Mouse (Mus musculus): ENCODE results near the gene Cdh4. TPM values are rescaled to one million over a fixed set of nuclear protein-coding genes. Genes with fewer than 3 reads are reported as not detected.

Gene Cdh4
- total RNA-seq, 1 experiment: 1.9 TPM

DNA sequence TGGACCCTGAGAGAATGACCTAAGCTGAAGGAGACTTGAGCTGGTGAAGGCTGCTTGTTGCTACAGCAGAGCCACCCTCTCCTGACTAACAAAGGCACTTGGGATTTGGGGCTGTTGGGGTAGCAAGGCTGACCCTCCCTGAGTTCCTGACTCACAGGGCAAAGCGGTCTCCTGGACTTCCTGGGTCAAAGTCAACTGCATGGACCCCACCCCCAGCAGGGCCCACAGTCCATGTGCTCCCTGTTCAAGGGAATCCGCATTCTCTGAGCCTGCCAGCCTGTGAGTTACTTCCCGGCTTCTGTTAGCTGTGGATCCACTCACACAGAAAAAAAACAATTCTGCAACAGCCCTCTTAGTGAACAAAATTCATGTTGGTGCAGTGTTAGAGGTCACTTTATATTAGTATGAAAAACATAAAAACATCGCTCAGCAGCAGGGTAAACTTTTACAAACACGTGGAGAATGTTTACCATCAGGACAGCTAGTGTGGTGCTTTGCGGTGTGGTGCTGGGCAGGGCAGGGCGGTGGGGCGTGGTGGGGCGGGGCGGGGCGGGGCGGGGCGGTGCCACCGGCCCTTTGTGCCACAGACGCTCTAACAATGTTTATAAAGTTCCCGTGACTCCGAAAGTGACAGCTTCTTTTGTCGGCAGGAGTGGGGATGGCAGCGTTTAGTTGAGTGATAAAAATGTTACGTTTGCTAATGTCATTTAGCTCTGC, 219.9 kb downstream of the Cdh4 start:
- no peaks in the 10 kb centered on the region for H3K4me1 ChIP-seq (ENCODE audit: control insufficient read depth in 2 of 2, insufficient read depth in 2 of 2, low read length in 2 of 2, poor library complexity in 1 of 2)
- TF ChIP-seq CHD2 (IDR thresholded peaks at IDR 0.05; ENCODE audit: low read depth, low read length) (no peak), ZNF384 (IDR thresholded peaks at IDR 0.05; ENCODE audit: low read depth, low read length) (no peak), MAFK (IDR thresholded peaks at IDR 0.05; ENCODE audit: insufficient read depth, low read depth, low read length) (no peak), ZC3H11A (IDR thresholded peaks at IDR 0.05; ENCODE audit: borderline replicate concordance, low read depth, low read length) (no peak), HCFC1 (IDR thresholded peaks at IDR 0.05; ENCODE audit: borderline replicate concordance, insufficient read depth, low read length) (no peak)
- in situ Hi-C loops (cut with MboI; ENCODE audit: low sequenced_read_pairs in 2 of 2, unreplicated experiment in 2 of 2): no loop called here
- no peaks in the 10 kb centered on the region for H3K9me3 ChIP-seq (ENCODE audit: control insufficient read depth, insufficient read depth, low read depth, low read length)
- H3K27ac ChIP-seq (ENCODE audit: insufficient read depth, low read depth, low read length, poor library complexity, severe bottlenecking): no peak overlapping the region
- H3K4me3 ChIP-seq (ENCODE audit: insufficient read depth in 1 of 2, low read depth in 1 of 2, low read length in 2 of 2, poor library complexity in 1 of 2, severe bottlenecking in 1 of 2): no peak overlapping the region
- DNase-seq (ENCODE audit: low read depth, low spot score): no peak
- no peak overlapping the region for H3K9ac ChIP-seq (ENCODE audit: insufficient read depth, low read depth, low read length, poor library complexity, severe bottlenecking)
- no peaks in the 10 kb centered on the region for H3K36me3 ChIP-seq (ENCODE audit: control insufficient read depth, insufficient read depth, low read length, poor library complexity, severe bottlenecking)

GRCm38 (mm10) chr2:179662739-179663138, 220.5 kb downstream of the Cdh4 start:
- H3K9me3 ChIP-seq (ENCODE audit: control insufficient read depth, insufficient read depth, low read depth, low read length): no peaks in the 10 kb centered on the region
- TF ChIP-seq HCFC1 (IDR thresholded peaks at IDR 0.05; ENCODE audit: borderline replicate concordance, insufficient read depth, low read length) (no peak), MAFK (IDR thresholded peaks at IDR 0.05; ENCODE audit: insufficient read depth, low read depth, low read length) (no peak), ZNF384 (IDR thresholded peaks at IDR 0.05; ENCODE audit: low read depth, low read length) (no peak), ZC3H11A (IDR thresholded peaks at IDR 0.05; ENCODE audit: borderline replicate concordance, low read depth, low read length) (no peak), CHD2 (IDR thresholded peaks at IDR 0.05; ENCODE audit: low read depth, low read length) (no peak)
- H3K9ac ChIP-seq (ENCODE audit: insufficient read depth, low read depth, low read length, poor library complexity, severe bottlenecking): no peak overlapping the region
- no peak for DNase-seq (ENCODE audit: low read depth, low spot score)
- H3K27ac ChIP-seq (ENCODE audit: insufficient read depth, low read depth, low read length, poor library complexity, severe bottlenecking): no peak overlapping the region
- H3K36me3 ChIP-seq (ENCODE audit: control insufficient read depth, insufficient read depth, low read length, poor library complexity, severe bottlenecking): no peaks in the 10 kb centered on the region
- H3K4me3 ChIP-seq (ENCODE audit: insufficient read depth in 1 of 2, low read depth in 1 of 2, low read length in 2 of 2, poor library complexity in 1 of 2, severe bottlenecking in 1 of 2): no peak overlapping the region
- H3K4me1 ChIP-seq (ENCODE audit: control insufficient read depth in 2 of 2, insufficient read depth in 2 of 2, low read length in 2 of 2, poor library complexity in 1 of 2): no peaks in the 10 kb centered on the region
- in situ Hi-C loops (cut with MboI; ENCODE audit: low sequenced_read_pairs in 2 of 2, unreplicated experiment in 2 of 2): no loop called here

DNA sequence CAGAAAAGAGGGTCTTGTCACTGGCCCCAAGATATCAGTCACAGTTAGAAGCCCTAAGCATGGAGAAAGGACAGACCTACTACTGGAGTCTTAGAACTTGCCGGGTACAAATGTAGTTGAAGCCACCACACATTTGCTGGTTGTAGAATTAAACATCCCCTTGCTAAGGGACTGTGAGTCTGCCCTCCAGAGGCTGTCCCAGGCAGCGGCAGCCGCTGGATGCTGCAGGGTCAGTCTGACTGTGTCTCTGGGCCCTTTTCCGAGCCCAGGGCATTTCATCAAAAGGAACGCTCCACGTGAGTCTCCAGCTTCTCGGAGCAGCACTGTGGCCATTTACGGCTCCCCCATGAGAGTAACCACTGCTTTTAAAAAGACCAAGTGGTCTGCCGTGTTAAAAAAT, 221.4 kb downstream of the Cdh4 start:
- Histone ChIP-seq H3K27ac (ENCODE audit: insufficient read depth, low read depth, low read length, poor library complexity, severe bottlenecking) (no peak overlapping the region), H3K4me1 (ENCODE audit: control insufficient read depth in 2 of 2, insufficient read depth in 2 of 2, low read length in 2 of 2, poor library complexity in 1 of 2) (no peaks in the 10 kb centered on the region), H3K9me3 (ENCODE audit: control insufficient read depth, insufficient read depth, low read depth, low read length) (no peaks in the 10 kb centered on the region), H3K36me3 (ENCODE audit: control insufficient read depth, insufficient read depth, low read length, poor library complexity, severe bottlenecking) (no peaks in the 10 kb centered on the region), H3K9ac (ENCODE audit: insufficient read depth, low read depth, low read length, poor library complexity, severe bottlenecking) (no peak overlapping the region), H3K4me3 (ENCODE audit: insufficient read depth in 1 of 2, low read depth in 1 of 2, low read length in 2 of 2, poor library complexity in 1 of 2, severe bottlenecking in 1 of 2) (no peak overlapping the region)
- DNase-seq (ENCODE audit: low read depth, low spot score): no peak
- no peak for TF ChIP-seq ZNF384 (IDR thresholded peaks at IDR 0.05; ENCODE audit: low read depth, low read length)
- TF ChIP-seq HCFC1 (IDR thresholded peaks at IDR 0.05; ENCODE audit: borderline replicate concordance, insufficient read depth, low read length): no peak
- TF ChIP-seq CHD2 (IDR thresholded peaks at IDR 0.05; ENCODE audit: low read depth, low read length): no peak
- no peak for TF ChIP-seq MAFK (IDR thresholded peaks at IDR 0.05; ENCODE audit: insufficient read depth, low read depth, low read length)
- TF ChIP-seq ZC3H11A (IDR thresholded peaks at IDR 0.05; ENCODE audit: borderline replicate concordance, low read depth, low read length): no peak
- in situ Hi-C loops (cut with MboI; ENCODE audit: low sequenced_read_pairs in 2 of 2, unreplicated experiment in 2 of 2): no loop called here

GRCm38 (mm10) chr2:179664171-179664608, 222.0 kb downstream of the Cdh4 start:
- H3K27ac ChIP-seq (ENCODE audit: insufficient read depth, low read depth, low read length, poor library complexity, severe bottlenecking): no peak overlapping the region

More at GRCm38 (mm10) chr2:179664171-179664608, 222.0 kb downstream of the Cdh4 start:
- Histone ChIP-seq H3K36me3 (ENCODE audit: control insufficient read depth, insufficient read depth, low read length, poor library complexity, severe bottlenecking) (no peaks in the 10 kb centered on the region), H3K9me3 (ENCODE audit: control insufficient read depth, insufficient read depth, low read depth, low read length) (no peaks in the 10 kb centered on the region), H3K4me1 (ENCODE audit: control insufficient read depth in 2 of 2, insufficient read depth in 2 of 2, low read length in 2 of 2, poor library complexity in 1 of 2) (no peaks in the 10 kb centered on the region), H3K4me3 (ENCODE audit: insufficient read depth in 1 of 2, low read depth in 1 of 2, low read length in 2 of 2, poor library complexity in 1 of 2, severe bottlenecking in 1 of 2) (peak overlapping the region in 1 of 2 experiments; percentile 9; a peak in 1 of 4 replicates), H3K9ac (ENCODE audit: insufficient read depth, low read depth, low read length, poor library complexity, severe bottlenecking) (no peak overlapping the region)
- no peak for TF ChIP-seq CHD2 (IDR thresholded peaks at IDR 0.05; ENCODE audit: low read depth, low read length)
- TF ChIP-seq ZC3H11A (IDR thresholded peaks at IDR 0.05; ENCODE audit: borderline replicate concordance, low read depth, low read length): no peak
- TF ChIP-seq MAFK (IDR thresholded peaks at IDR 0.05; ENCODE audit: insufficient read depth, low read depth, low read length): no peak
- no peak for TF ChIP-seq HCFC1 (IDR thresholded peaks at IDR 0.05; ENCODE audit: borderline replicate concordance, insufficient read depth, low read length)
- TF ChIP-seq ZNF384 (IDR thresholded peaks at IDR 0.05; ENCODE audit: low read depth, low read length): no peak
- in situ Hi-C loops (cut with MboI; ENCODE audit: low sequenced_read_pairs in 2 of 2, unreplicated experiment in 2 of 2): no loop called here
- no peak for DNase-seq (ENCODE audit: low read depth, low spot score)
